Mouse (Mus musculus) cerebellum, postnatal 36 days (tissue): Measurements from ENCODE around the gene Birc5.
"Not testable (repeated sequence)": the region's sequence is repeated elsewhere in the genome, so short reads cannot be mapped to it uniquely, and the experiment has no call there.

Source experiments
- DNase-seq, 2 experiments: peaks; one replicate each; pipeline ENCODE4 v3.0.0; 2021 to 2022; ENCODE audit warnings: mixed read lengths in 2 of 2

The Birc5 gene

DNA sequence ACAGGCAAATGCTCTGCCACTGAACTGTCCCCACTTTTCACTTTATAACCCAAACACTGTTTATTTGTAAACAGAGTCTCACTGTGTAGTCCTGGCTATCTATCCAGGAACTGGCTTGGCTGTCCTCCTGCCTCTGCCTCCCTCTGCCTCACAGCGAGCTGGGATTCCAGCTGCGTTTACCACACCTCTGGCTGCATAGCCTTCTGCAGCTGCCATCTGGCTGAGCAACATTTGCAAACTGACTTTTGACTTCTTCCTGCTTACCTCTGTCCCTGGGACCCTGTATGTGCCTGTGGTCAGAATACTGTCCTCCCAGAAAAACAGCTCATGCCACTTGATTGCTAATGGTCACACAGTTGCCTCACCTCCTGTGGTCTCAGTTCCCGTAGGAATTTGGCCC, 21.7 kb upstream of the Birc5 start:
- no peak for DNase-seq

DNA sequence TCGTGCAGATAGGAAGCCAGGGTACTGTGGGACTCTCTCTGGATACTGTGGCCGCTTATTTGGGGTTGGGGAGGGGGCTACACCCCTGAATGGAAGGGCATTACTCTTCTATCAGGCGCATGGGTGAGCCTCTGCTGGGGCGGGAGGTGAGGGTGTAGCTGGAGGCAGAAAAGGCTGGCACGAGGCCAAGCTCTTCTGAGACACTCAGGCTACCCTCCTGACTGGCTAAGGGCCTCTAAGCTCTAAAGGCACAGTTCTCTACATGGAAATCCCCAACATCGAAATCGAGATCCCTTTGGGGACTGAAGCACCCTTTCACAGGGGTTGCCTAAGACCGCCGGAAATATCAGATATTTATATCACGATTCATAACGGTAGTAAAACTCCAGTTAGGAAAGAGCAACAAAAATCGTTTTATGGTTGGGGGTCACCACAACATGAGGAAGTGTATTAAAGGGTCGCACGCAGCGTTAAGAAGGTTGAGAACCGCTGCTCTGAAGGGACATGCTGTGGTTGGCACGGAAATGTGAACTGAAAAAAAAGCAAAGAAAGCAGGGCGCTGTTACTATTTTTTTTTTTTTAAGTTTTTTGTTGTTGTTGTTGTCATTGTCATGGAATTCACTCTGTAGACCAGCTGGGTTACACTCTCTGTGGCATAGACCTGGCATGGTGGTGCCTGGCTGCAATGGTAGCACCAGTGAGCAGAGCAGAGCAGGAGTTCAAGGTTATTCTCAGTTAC, 20.7 kb upstream of the Birc5 start:
- DNase-seq, result no peak

DNA sequence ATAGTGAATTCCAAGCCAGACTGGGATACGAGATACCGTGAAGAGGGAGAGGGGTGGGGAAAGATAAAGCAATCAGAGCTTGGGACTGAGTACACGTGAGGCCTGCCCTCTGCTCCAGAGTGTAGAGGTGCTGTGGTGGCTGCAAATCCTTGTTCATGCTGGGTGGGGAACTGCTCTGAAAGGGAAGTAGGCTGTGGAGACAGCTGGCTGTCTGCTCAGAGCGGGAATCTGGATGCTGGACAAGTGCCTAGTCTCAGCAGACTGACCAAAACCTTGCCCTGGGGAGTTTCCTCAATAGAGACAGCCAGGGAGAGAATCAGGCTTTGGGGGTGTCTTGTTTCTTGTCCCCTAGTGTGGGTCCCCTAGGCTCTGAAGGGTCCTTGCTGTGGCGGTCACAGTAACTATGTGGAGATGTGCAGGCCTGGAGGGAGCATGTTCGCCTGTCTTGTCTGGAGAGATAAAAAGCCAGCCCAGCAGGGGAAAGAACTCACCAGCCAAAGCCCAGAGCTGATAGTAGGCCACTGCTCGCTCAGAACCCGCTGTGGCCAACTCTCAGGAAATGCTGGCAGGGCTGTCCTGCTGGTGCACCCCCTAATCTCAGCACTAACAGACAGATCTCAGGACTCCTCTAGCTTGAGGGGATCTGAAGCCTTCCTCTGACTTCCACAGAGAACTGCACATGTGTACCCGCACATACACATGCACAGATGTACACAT, 20.0 kb upstream of the Birc5 start:
- no peak for DNase-seq

DNA sequence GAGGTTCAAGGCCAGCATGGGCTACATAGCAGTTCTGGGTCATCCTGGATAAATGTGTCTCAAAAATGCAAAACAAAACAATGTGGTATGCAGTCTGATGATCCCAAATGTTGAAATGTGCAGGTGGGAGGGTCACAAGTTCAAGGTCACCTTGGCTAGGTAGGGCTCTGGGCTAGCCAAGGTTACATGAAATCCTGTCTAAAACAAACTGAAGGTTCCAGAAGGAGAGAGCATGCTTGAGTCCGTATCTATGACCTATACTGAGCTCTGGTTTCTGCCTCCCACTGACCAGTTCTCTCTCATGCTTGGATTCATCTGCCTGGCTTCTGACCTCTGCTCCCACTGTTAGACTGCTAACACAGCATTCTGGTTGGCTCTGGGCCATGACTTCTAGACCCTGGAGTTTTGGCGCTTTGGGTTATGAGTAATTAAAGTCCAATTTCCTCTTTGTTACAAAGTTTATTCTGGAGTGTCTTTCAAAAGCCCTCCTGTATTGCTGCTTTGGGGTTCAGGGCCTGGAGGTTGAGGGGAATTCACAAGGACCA, 19.3 kb upstream of the Birc5 start:
- no peak for DNase-seq

DNA sequence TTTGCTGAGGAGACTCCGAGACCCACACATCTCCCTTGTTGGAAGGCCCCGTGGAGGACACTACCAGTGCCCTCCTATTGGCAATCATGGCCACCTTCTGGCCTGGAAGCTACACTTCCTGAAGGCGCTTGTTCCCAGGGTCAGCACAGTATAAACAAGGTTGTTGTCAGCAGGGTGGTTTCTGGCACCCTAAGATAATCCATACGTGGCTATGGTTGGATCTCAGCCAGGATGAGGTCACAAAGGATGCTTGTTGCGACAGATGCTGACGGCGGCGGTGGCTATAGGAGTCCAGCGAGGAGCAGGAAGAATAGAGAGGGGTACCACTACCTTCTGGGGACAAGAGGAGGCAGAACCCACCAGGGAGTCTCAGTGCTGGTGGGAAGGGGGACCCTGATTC, 18.6 kb upstream of the Birc5 start:
- no peak for DNase-seq

DNA sequence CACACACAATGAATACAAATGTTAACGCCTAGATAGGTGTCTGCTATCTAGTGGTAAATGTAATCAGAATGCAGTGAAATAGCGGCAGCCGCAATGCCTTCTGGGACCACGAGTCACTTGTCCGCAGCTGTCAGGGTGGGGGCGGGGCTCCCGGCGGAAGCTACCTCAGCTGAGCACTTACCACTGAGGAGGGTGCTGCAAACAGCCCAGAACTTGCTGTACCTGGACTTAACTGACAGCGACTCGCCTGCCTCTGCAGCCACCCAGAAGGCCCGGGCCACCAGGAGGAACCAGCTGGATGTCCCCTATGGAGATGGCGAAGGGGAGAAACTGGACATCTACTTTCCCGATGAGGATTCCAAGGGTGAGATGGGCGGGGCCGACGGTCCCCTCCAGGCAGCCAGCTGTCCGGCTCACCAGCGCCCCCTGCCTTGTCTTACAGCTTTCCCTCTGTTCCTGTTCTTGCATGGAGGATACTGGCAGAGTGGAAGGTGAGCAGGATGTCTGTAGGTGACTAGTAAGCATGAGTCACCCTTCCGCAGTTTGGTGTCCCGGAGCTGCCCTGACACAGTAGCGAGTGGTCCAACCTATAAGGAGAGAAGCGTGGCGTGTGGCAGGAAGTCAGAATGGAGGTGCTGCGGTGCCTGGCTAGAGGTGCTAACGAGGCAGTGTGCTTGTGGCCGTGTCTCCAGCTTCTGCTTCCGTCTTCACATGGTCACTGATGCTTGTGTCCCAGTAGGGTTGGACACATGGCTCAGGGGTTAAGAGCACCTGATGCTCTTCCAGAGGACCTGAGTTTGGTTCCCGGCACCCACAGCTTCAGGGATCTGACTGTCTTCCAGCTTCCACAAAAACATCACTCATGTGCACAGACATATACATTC, 16.7 kb upstream of the Birc5 start:
- peak; percentile 40 to 61 for DNase-seq

DNA sequence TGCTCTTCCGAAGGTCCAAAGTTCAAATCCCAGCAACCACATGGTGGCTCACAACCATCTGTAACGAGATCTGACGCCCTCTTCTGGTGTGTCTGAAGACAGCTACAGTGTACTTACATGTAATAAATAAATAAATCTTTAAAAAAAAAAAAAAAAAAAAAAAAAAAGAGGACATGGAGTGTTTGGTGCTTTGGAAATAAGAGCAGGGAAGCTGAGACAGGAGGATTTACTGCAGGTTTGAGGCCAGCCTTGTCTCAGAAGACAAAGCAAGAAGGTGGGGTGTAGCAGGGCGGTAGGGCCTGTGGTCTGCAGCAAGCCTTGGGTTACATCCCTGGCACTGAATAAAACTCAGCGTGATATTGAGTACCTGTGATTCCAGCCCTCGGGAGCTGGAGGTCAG, 15.5 kb upstream of the Birc5 start:
- DNase-seq, result not testable (repeated sequence)

DNA sequence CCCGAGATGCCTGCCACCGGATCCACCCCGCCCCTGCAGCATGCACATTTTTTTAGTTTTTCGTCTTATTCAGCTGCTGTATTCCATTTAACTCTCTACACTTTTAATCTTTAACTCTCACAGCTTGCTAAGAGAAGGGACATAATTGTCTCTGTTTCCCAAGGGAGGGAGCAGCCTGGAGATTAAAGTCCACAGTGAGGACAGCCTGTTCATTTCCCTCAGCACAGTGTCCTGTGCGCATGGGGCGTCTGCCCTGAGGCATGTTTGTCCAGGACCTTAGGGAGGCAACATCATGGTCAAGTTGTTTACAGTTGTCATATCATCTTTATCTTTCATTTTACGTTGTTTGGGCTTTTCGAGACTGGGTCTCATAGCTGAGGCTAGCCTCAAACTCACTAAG, 15.0 kb upstream of the Birc5 start:
- DNase-seq, result no peak

DNA sequence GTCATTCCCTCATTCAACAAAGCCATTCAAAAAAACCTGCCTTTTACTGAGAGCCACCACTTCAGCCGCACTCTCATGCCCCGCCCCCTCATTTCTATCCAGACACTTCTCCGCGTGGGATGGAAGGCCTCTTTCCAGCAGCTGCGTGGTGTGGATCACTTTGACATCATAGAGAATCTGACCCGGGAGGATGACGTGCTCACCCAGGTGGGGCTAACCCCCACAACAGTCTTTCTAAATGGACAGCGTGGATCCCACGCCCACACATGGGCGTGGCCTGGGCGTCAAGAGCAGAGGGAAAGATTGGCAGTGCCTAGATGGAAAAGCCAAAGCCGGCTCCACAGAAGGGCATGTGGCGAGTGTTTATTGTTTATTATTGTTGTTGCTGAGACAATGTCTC, 12.7 kb upstream of the Birc5 start:
- DNase-seq, result no peak

DNA sequence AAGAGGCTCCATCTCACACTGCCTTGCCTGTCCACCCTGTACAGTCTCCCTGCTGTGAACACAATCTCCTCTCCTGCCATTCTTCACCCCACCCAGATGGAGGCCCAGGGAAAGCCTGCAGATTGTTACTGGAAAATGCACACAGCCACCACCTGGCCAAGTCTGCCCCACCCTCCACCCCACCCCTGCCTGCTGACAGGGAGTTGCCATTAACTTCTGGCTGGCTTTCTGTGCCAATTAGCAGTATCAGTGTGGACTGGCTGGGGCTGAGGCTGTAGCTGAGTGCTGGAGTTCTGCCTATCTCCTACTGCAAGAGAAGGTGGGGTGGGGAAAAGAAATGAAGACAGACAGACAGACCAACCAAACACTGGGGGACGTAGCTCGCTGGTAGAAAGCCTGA, 10.5 kb upstream of the Birc5 start:
- no peak for DNase-seq

DNA sequence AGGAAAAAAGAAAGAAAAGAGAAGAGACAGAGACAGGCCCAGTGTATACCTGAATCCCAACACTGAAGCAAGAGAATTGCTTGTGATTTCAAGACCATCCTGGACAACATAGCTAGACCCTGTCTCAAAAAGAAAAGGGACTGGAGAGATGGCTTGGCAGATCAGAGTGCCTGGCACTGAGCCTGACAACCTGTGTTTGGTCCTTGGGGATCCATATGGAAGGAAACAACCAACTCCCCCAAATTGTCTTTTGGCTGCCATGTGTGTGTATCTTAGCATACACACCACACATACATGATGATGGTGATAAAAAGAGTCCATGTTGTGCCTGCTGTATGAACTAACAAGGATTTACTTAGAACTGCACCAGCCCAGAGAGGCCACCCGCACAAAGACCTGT, 10.0 kb upstream of the Birc5 start:
- DNase-seq, result no peak

DNA sequence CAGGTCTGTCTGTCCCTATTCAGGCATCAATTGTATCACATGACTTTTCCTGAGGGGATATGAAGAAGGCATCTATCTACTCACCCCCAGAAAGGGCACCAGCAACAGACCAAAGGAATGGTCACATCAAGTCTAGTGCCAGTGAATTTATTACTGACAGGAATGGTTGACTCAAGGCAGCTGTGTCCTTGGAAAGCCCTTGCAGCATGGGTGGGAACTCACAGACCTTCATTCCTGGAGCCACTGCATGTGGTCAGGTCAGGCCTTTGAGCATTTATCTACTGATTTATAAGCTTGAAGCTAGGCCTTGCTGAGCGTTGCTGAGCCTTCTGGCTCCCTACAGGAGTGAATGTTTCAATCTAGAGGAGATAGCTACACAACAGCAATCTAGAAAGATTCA, 8.1 kb upstream of the Birc5 start:
- no peak for DNase-seq

DNA sequence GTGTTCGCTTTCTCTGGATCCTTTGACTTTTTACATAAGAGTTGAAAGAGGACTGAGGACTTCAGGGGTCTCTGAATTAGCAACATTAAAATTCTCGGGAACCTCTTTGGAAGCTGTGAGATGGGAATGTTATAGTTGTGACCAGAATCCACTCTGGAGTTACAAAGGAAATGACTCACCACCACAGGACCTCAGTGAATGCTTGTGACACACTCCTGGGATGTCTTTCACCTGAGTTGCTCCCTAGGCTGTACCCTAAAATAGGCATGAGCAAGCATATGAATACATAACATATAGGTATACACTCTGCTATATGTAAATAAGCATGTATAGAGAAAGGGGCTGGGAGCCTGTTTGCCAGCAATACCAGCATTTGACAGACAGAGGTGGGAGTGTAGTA, 5.6 kb upstream of the Birc5 start:
- DNase-seq, result no peak

DNA sequence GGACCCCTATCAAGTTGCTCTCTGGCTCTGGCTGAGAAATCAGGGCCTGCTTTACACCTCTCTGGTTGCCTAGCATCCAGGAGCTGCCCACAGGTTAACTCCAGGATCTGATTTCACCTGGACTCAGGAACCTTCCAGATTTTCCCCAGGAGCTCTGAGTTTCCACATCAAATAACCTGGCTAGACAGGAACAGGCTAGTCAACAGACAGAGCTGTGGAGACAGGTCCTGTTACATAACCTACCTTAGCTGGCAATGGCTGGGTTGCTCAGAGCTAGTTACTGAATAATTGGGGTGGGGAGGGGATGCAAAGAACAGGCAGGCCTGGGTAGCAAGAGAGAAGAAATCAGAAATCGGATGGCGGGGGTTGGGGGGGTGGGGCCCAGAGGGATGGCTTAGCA, 4.1 kb upstream of the Birc5 start:
- no peak for DNase-seq

DNA sequence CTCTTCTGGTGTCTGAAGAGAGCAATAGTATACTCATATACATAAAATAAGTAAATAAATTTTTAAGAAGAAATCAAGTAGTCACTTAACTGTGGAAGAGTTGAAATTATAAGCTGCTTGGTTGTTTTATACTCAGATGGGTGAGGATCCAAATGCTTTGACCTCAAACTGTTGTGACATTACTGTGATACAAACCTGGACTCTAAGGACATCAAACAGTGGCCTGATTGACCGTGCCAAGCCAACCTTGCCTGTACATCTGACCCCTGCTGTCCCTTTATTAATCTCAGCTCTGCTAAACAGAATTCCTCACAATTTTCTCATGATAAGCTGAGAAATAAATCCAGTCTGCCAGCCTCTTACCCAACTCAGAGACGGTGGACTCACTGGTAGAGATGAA, 3.4 kb upstream of the Birc5 start:
- DNase-seq, result no peak

DNA sequence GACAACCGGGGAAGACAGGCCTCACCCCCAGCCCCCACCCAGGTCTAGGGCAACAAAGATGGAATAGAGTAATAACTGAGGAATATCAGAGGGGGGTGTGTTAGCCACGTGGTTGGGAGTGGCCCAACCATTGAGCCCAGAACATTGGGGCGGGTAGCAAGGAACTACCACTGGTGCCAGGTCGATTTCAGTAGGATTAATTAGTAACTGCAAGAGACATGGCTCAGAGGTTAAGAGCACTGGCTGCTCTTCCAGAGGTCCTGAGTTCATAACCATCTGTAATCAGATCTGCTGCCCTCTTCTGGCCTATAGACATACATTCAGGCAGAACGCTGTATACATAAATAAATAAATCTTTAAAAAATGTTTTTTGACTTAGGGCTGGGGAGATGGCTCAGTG, 2.4 kb upstream of the Birc5 start:
- DNase-seq, result no peak

DNA sequence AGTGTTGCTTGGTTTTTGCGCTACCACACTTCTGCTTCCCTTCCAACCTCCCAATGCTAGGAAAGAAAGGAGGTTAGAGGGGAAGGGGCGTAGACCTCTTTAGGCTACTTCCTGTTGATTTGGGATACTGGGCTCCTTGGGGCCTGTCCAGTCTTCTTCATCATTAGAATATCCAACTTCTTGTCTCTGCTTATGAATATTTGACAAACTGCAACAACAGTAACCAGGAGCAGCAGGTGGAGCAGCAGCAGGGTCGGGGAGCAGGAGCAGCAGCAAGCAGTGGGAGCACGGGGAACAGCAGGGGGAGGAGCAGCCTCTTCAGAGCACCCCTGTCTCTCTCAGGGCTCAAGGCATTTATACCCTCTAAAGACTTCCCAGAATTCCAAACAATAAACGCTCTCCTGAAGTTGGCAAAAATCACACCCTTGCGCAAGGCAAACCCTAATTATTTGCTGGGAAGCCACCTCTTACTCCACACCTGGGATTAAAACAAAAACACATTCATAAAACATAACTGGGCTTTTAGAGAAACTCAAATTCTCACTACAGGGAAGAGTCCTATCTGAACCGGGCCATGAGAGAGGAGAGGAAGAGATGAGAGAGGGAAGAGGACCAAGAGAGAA, 1.3 kb upstream of the Birc5 start:
- no peak for DNase-seq

DNA sequence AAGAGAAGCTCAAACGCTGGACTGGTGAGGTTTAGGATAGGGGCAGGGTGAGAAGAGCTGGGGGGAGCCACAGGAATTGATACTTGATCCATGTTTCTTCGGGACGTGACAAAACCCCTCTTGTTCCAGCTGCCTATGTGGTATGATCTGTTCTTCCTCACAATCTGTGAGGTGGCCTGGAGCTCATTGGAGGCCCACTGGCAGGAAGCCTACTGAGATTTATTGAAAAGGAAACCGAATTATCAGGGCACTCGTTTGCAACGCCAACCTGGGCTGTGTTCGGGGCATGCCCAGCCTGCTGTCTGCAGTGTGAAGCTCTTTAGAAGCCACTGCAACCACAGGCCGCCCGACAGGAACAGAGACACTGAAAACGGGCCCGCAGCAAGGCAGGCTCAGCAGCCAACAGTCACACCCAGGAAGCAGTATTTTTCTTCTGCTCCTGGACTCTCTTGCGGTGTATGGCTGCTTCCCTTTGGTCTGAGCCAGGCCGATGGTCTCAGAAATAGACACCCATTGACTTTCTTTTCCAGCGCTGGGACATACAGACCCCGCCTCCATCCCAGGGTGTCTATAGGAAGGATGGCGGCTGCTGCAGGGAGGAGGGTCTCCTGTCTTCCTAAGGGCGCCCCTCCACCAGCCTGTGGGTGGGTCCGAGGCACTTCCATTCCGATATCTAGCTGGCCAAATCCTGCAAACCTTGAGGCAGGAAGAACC, 623 bp upstream of the Birc5 start:
- DNase-seq, result peak in 1 of 2 experiments; percentile 27

DNA sequence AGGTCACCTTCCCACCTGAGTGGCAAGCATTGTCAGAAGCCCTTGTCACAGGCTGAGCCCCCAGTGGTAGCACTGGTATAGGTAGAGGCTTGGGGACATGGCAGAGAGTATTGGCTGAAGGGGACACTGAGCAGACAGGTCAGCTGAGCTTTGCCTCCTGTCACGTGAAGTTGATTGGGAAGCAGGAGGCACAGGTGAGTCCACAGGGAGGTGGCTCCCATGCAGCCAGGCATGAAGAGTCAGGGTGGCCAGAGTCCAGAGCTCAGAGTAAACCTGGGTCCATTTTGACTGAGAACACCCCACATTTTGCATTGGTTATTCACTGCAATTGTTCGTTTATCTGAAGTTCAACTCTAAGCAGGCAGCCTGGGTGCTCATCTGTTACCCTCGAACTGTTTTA, 3.8 kb downstream of the Birc5 start:
- DNase-seq, result no peak

DNA sequence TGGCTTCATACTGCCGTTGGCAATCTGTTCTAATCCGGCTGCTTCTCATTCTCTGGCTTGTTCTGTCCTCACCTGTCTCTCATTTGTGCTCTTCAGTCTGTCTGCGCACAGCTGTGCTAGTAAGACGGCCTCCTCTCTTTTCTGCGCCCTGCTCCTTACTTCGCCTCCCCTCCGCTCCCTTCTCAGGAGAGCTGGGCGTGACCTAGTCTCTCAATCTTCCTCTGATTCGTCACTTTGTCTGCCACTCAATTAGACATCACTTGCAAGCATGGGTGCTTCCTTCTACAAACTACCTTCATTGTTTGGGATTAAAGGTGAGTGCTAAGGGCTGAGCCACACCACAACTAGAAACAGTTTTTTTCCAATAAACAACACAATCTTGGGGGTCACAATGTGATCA, 5.2 kb downstream of the Birc5 start:
- DNase-seq, result no peak

DNA sequence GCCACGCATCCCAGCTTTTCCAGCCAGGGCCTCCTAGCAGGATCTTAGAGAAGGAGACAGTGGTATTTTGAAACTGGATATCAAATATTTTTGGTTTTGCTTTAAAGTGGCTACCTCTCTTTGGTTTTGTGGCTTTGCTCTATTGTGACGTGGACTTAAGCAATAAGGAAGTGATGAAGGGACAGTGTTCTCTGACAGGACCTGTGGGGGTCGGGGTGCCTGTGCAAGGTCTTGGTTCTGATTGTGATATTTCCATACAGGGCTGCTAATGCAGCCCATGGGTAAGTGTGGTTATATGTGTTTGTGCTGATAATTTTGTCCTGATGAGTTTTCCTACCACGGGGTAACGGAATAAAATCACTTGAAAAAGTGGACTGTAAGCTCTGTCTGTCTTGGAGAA, 6.3 kb downstream of the Birc5 start:
- DNase-seq, result no peak

DNA sequence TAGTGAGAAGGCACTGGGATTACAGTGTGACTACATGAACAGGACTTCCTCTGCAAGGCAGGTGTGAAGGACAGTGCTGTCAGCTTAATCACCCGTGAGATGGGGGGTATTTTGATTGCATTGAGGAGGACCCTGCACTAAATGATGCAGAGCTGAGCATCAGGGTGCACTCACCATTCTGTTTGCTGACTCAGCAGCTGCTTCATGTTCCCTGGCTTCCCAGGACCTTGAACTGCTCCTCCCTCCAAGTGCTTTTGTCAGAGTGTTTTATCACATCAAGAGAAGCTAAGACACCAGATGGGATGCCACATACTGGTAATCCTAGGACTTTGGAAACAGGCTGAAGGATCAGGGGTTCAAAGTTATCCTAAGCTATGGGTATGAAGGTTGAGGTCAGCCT, 6.9 kb downstream of the Birc5 start:
- DNase-seq, result no peak
